Mouse (Mus musculus): ENCODE measurements around the gene Txndc11.
"Not testable (repeated sequence)": the region's sequence is repeated elsewhere in the genome, so short reads cannot be mapped to it uniquely, and the experiment has no call there.

The Txndc11 gene

GRCm38 (mm10) chr16:11134348-11135344 is at the start of gene Txndc11:
Gene Txndc11, minus strand, starts transcription at chr16:11134650.
- peak; percentile 97 for DNase-seq (ENCODE audit: low read depth, low spot score)

GRCm38 (mm10) chr16:11177404-11177803 is 43.0 kb upstream of the Txndc11 start:
- DNase-seq (ENCODE audit: low read depth, low spot score) = no peak

DNA sequence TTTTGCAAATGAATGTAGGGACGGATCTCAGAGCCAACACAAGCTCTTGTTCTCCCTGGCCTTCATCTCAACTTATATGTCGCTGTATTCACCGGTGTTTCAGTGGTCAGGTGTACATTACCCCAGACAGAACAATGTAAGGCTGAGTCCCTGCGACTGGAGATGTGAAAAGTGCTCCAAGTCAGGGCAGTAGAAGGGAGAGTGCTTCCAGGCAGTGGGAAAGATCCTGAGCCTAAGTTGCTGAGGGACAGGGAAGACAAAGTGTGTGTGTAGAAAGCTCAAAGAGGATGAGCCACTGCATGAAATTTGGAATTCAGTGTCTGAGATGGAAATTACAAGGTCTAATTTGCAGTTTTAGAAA is 42.4 kb upstream of the Txndc11 start:
- DNase-seq (ENCODE audit: low read depth, low spot score) = no peak

DNA sequence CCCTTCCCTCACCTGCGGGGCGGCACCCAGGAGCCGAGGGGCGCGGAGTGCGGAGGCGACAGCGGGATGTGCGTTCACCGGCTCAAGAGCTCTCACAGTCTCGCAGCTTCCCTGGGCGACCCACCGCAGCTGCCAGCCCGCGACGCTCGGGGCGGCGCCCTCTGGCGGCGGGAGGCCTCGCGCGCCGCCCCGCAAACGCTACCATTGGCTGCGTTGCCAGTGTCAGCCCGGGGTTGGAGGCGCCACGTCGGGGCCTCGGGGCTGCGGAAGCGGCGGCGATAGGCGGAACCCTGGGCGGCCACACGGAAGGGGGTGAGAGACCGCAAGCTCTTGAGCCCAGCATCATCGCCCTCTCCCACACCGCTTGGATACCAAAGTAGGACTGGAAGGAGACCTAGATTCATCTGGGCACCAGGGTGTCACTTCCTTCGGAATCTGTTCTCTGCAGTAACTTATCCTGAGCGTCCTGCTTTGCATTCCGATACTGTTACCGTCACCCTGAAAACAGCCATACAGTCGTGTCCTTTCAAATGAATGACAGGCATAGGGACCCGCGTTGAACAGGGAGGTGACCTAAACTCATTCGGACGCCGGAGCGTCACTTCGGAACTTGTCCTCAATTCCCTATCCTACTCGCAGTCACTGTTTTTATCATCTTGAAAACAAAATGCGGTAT is 41.9 kb upstream of the Txndc11 start, which contains the start of gene Zc3h7a:
Gene Zc3h7a, minus strand, starts transcription at position 186 of the 676 bp plus-strand sequence.
- DNase-seq (ENCODE audit: low read depth, low spot score) = peak; percentile 77

DNA sequence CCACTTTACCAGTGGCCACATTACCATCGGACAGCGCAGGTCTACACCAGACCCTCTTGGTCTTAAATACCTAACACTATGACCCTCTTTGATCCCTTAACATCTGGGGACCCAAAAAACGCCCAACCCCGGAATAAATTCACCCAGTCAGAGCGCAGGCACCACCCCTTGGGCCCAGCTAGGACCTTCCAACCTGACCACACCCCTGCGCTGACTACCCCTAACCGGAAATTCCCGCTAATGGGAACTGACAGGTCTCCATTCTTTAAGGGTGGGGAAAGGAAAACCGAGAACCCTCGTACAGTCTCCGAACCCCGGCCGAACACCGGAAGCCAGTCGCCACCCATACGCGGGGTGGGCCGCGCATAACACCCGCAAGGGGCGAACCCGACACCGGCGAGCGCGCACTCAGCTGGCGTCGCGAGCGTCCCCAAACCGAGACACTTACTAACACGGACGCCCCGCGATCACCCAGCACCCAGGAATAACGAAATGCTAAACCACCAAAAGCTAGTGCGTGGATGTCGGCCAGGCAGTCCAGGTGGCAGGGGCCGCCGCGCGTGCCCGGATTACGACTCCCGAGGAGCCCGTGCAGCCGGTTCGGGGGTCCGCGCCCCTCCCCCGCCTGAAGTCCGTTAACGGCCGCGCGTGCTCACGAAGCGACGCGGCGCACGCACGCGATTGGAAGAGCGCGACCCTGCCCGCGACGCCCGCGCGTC is 41.2 kb upstream of the Txndc11 start:
- DNase-seq (ENCODE audit: low read depth, low spot score) = no peak

DNA sequence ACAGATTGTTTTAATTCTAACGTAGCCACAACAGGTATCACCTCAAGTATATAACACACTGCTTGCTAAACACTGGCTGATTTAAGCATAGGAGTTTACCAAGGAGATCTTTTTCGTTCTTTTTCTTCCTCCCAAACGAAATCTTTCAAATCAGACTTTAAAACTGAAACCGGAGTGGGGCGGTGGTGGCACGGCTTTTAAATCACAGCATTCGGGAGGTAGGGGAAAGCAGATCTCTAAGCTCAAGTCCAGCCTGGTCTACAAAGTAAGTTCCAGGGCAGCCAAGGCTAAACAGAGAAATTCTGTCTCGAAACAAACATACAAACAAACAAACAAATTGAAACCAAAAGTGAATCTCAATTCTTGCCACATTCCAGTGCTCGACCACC is 40.6 kb upstream of the Txndc11 start:
- DNase-seq (ENCODE audit: low read depth, low spot score) = no peak

DNA sequence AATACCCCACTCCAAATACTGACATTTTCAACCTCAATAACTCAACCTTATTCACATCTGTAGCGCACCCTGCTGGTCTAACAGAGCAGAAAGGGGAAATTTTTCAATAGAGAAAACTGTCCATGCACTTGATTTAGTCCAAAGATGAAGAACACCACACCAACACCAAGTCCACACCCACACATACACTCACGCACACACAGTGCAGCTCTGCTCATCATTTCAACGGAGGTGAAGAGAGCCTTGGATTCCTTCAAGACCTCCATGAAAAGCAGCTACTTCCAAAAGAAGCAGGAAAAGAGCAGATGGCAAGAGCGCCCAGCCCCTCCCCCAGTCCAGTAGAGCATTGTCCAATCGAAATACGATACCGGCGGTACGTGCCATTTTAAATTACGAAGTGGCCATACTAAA is 40.2 kb upstream of the Txndc11 start:
- DNase-seq (ENCODE audit: low read depth, low spot score) = no peak

DNA sequence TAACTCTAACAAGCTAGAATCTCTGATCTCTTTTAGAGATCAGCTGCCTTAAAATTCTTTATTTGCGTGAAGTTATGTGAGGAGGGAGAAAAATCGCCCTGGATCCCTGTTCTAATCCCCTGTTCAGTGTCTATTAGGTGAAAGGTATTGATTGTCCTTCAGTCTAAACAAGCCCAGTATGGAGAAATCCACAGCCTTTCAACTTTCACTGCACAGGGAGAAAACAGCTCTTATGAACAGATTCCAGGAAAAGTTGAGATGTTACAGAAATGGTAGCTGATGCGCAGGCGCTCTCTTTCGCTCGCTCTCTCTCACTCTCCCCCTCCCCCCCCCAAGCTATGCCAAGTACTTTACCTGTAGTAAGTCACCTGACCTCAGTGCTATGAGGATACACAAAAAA is 37.2 kb upstream of the Txndc11 start:
- no peak for DNase-seq (ENCODE audit: low read depth, low spot score)

DNA sequence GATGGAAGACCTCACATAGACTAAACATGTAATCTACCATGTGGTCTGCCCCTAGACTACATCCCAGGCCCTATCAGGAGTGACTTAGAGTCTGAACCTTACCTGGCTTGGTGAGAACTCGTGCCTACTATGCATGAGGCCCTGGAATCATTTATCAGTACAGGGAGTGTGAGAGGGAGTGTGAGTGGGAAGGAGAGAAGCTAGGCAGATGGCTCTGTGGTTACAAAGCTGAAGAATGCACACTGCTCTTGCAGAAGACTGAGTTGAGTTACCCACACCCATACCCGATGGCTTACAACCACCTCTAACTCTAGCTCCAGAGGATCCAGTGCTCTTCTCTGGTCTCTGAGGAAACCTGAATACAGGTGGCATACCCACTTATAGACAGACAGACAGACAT is 32.0 kb upstream of the Txndc11 start:
- DNase-seq (ENCODE audit: low read depth, low spot score) = peak; percentile 83

DNA sequence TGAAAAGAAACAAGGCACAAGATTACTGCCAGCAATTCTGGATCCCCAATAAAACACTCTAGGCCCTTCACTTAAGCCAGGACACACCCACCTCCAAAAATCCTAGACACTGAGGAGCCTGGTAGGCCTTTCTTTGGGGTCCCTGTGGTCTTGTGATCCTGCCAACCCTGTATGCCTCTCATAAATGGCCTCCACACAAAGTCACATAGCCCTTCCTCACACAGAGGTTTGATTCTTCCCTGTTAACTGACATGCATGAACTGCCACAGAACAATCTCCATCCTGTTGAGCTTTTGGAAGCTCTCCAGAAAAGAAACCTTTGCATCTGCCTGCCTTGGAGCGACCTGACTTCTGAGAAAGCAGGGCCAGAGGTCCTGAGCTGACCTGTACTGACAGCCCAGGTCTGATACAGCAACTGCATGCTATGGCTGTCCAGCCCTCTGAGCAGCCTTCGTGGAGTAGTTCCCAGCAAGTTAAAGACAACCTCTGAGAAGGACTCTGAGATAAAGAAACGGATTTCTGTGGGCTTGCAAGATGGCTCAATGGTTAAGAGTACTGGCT is 30.3 kb upstream of the Txndc11 start:
- DNase-seq (ENCODE audit: low read depth, low spot score) = no peak

DNA sequence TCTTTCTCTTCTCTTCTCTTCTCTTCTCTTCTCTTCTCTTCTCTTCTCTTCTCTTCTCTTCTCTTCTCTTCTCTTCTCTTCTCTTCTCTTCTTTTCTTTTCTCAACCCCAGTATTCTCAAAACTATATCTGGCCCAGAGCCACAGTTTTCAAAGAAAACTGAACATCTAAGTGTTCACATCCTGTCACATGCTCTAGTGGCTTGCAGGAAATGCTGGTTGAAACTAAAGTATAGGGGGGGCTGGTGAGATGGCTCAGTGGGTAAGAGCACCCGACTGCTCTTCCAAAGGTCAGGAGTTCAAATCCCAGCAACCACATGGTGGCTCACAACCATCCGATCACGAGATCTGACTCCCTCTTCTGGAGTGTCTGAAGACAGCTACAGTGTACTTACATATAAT is 23.3 kb upstream of the Txndc11 start:
- not testable (repeated sequence) for DNase-seq (ENCODE audit: low read depth, low spot score)

GRCm38 (mm10) chr16:11154500-11154899 is 20.1 kb upstream of the Txndc11 start:
- no peak for DNase-seq (ENCODE audit: low read depth, low spot score)

DNA sequence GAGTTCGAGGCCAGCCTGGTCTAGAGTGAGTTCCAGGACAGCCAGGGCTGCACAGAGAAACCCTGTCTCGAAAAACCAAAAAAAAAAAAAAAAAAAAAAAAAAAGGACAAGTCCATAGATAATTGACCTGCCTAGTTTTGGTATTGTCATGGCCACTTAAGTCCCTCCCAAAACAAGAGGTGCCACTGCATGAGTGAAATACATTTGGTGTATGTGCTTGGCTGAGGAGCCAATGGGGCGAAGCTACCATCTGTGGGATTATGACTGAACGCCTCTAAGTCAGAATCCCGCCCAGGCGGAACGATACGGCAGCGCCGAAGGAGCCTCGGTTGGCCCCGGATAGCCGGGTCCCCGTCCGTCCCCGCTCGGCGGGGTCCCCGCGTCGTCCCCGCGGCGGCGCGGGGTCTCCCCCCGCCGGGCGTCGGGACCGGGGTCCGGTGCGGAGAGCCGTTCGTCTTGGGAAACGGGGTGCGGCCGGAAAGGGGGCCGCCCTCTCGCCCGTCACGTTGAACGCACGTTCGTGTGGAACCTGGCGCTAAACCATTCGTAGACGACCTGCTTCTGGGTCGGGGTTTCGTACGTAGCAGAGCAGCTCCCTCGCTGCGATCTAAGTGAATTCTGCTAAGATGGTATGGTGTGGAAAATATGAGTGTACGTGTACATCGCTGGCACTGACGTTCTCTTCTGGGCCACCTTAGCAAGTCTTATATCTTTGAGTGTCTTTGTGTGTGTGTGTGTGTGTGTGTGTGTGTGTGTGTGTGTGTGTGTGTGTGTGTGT is 9.4 kb upstream of the Txndc11 start:
- not testable (repeated sequence) for DNase-seq (ENCODE audit: low read depth, low spot score)

GRCm38 (mm10) chr16:11133476-11134347 is 738 bp downstream of the Txndc11 start:
- no peak for DNase-seq (ENCODE audit: low read depth, low spot score)

- DNase-seq (ENCODE audit: low read depth, low spot score) = no peak
These were observed 1.6 kb downstream of the Txndc11 start for GRCm38 (mm10) chr16:11132839-11133238.

DNA sequence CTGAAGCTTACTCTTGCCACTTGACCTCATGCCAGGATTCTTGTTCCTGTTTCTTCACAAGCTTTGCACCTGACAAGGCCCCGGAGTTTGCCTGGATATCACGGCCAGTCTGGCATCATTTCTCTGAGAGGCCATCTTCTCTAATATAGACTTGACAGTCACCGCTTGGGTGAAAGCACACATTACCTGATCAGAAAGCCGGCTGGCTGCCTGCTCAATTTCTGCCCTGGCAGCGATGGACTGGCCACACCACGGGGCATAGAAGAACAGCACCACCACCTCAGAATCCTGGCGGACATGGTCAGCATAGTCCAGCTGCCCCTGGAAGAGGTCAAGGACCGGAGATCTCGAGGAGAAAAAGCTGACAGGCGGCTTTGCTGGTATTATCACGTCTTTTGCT is 6.1 kb downstream of the Txndc11 start:
- no peak for DNase-seq (ENCODE audit: low read depth, low spot score)

DNA sequence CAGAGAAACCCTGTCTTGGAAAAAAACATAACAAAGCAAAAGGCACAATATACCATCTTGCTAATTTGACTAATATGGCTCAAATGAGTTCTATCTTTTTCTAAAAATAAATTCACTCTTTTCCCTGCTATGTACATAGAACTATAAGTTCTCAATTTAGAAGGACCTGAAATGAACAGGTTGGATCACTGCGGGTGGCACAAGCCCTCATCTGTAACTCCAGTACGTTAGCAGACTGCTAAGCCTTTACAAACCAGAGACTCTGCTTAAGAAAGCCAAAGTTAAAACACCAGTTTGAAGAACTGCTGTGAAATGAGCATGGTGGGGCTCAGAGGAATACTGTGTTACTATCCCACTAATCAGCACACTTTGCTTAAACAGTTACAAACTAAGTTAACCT is 9.1 kb downstream of the Txndc11 start:
- DNase-seq (ENCODE audit: low read depth, low spot score) = no peak

- no peak for DNase-seq (ENCODE audit: low read depth, low spot score)
These were observed 10.3 kb downstream of the Txndc11 start for GRCm38 (mm10) chr16:11124110-11124509.

DNA sequence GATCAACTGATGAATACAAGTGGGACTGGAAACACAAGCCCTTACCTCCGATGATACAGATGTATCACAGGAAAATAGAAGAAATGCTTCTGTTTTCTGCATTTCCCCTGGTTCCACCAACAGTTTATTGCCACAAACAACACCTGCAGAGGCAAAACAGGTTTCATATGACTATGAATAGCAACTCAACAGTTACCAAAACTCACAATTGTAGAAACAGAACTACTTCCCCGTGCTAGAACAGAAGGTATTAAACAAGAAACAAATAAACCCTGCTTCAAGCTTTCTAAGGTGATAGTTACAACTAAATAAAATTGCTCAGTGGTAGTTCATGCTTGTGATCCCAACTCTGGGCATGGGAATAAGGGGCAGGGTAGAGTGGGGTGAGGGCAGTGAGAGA is 11.8 kb downstream of the Txndc11 start:
- no peak for DNase-seq (ENCODE audit: low read depth, low spot score)

DNA sequence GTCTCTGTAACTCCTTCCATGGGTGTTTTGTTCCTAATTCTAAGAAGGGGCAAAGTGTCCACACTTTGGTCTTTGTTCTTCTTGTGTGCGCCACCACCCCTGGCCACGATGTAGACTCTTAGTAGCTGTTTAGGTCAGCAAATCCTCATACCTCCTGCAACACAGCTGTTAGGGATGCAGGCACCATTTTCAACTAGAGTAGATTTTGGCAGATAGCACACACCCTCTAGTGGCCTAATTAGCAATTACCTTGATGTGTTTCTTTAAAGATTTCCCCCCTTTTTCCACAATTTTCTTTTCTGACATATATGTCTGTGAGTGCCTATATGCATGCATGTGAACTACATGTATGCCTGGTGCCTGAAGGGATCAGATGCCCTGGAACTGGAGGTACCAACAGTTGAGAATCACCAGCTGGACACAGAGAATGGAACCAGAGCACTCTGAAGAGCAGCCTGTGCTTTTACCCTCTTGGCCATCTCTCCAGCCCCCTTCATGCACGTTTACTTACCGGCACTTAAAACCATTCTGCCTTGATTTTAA is 25.2 kb downstream of the Txndc11 start:
- no peak for DNase-seq (ENCODE audit: low read depth, low spot score)

Measured in telencephalon, adult 2 months (tissue).